Mouse (Mus musculus): ENCODE data around the gene Impg1. TPM values are rescaled to one million over a fixed set of nuclear protein-coding genes. Genes with fewer than 3 reads are reported as not detected.
"Not testable (repeated sequence)": the region's sequence is repeated elsewhere in the genome, so short reads cannot be mapped to it uniquely, and the experiment has no call there.

The Impg1 gene
- polyA plus RNA-seq, 1 experiment from 2014 or later, result 0.34 TPM

- no peak for DNase-seq (ENCODE audit: low spot score)
Measured at GRCm38 (mm10) chr9:80344451-80345000, 120.8 kb downstream of the Impg1 start.

- no peak for DNase-seq (ENCODE audit: low spot score)
Measured at GRCm38 (mm10) chr9:80342520-80342919, 122.8 kb downstream of the Impg1 start.

- no peak for DNase-seq (ENCODE audit: low spot score)
Measured at GRCm38 (mm10) chr9:80341756-80342155, 123.5 kb downstream of the Impg1 start.

- DNase-seq (ENCODE audit: low spot score), result no peak
Measured at GRCm38 (mm10) chr9:80340927-80341326, 124.4 kb downstream of the Impg1 start.

- no peak for DNase-seq (ENCODE audit: low spot score)
Measured at GRCm38 (mm10) chr9:80338026-80338425, 127.3 kb downstream of the Impg1 start.

- DNase-seq (ENCODE audit: low spot score), result no peak
Measured at GRCm38 (mm10) chr9:80335660-80336357, 129.5 kb downstream of the Impg1 start.

- no peak for DNase-seq (ENCODE audit: low spot score)
Measured at GRCm38 (mm10) chr9:80333998-80334605, 131.2 kb downstream of the Impg1 start.

GRCm38 (mm10) chr9:80333466-80333865 lies 131.8 kb downstream of the Impg1 start:
- no peak for DNase-seq (ENCODE audit: low spot score)

- peak; percentile 58 for DNase-seq (ENCODE audit: low spot score)
Measured at GRCm38 (mm10) chr9:80332153-80332552, 133.1 kb downstream of the Impg1 start.

GRCm38 (mm10) chr9:80321051-80321887 lies 144.0 kb downstream of the Impg1 start:
- DNase-seq (ENCODE audit: low spot score), result not testable (repeated sequence)

GRCm38 (mm10) chr9:80318027-80318426 lies 147.3 kb downstream of the Impg1 start:
- DNase-seq (ENCODE audit: low spot score), result peak; percentile 62

- no peak for DNase-seq (ENCODE audit: low spot score)
Measured at GRCm38 (mm10) chr9:80315922-80316321, 149.4 kb downstream of the Impg1 start.

GRCm38 (mm10) chr9:80313610-80314009 lies 151.7 kb downstream of the Impg1 start:
- DNase-seq (ENCODE audit: low spot score), result peak; percentile 50

- DNase-seq (ENCODE audit: low spot score), result no peak
Measured at GRCm38 (mm10) chr9:80307629-80308028, 157.7 kb downstream of the Impg1 start.

GRCm38 (mm10) chr9:80306853-80307252 lies 158.4 kb downstream of the Impg1 start:
- no peak for DNase-seq (ENCODE audit: low spot score)

- no peak for DNase-seq (ENCODE audit: low spot score)
Measured at GRCm38 (mm10) chr9:80306390-80306789, 158.9 kb downstream of the Impg1 start.

- no peak for DNase-seq (ENCODE audit: low spot score)
Measured at GRCm38 (mm10) chr9:80303518-80303917, 161.8 kb downstream of the Impg1 start.

GRCm38 (mm10) chr9:80299031-80299430 lies 166.2 kb downstream of the Impg1 start:
- no peak for DNase-seq (ENCODE audit: low spot score)

GRCm38 (mm10) chr9:80296086-80296485 lies 169.2 kb downstream of the Impg1 start:
- no peak for DNase-seq (ENCODE audit: low spot score)

GRCm38 (mm10) chr9:80293056-80293584 lies 172.2 kb downstream of the Impg1 start:
- DNase-seq (ENCODE audit: low spot score), result peak; percentile 67

GRCm38 (mm10) chr9:80286845-80287244 lies 178.4 kb downstream of the Impg1 start:
- DNase-seq (ENCODE audit: low spot score), result no peak

Data from thymus, postnatal 0 days (tissue).